Mouse (Mus musculus) lung, adult 2 months (tissue): ENCODE measurements at regions not wholly inside any gene's neighbourhood (a gene's known extent, or its start where the extent isn't known, plus 50 kb on each side); places are given as distances from the start of the nearest gene placed in this dataset.

Experiments
- CTCF ChIP-seq: fragments of 200-500 bp; IDR thresholded peaks from 2 replicates; pipeline ENCODE4 v1.5.1; 2011; ENCODE audit warnings: mild to moderate bottlenecking, low read length, control low read depth; ENCODE audit not compliant: insufficient read depth
- POLR2A ChIP-seq: fragments of 200-500 bp; IDR thresholded peaks from 2 replicates; pipeline ENCODE4 v1.6.1; 2011; ENCODE audit warnings: low read depth, mild to moderate bottlenecking, control low read depth, low read length, borderline replicate concordance; ENCODE audit errors: extremely low read depth

DNA sequence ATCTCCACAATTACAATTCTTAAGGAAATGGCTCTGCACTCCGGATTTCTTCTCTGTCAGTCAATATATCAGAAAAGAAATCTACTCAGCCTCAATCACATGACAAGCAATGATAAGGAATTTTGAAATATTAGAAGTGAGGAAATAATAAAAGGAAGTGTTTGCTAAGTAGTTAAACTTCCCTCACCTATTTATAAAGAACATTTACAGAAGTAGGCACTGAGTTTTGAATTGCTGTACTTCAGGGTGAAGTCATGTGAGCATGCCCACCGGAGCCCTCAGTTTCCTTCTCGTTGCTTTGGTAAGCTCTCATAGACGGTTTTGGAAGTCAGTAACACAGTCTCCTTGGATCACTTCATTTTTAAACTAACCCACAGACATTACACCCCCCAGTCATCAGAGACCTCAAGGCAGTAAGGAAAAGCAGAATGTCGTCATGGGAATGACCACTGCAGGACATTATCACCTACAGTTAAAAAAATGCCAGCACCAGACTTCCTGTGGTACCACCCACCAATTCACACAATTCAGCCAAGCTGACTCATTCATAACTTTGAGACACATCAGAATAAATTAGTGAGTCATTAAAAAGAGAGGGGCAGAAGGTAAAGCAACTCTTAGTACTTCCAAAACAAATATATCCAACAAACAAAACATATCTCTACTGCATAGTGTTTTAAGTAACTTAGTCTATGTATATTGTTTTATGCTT lies 541.6 kb upstream of the Hsf2 start:
- TF ChIP-seq CTCF: no peak
- no peak for TF ChIP-seq POLR2A
